Mouse (Mus musculus): ENCODE measurements around the gene Tirap. TPM values are rescaled to one million over a fixed set of nuclear protein-coding genes. Genes with fewer than 3 reads are reported as not detected.
A peak's percentile ranks its signal among the peaks of the same experiment; 100 is the strongest.

Tirap gene
- 10.4 and 13.0 TPM in 2 replicates for polyA plus RNA-seq (2012; rRNA removed)

DNA sequence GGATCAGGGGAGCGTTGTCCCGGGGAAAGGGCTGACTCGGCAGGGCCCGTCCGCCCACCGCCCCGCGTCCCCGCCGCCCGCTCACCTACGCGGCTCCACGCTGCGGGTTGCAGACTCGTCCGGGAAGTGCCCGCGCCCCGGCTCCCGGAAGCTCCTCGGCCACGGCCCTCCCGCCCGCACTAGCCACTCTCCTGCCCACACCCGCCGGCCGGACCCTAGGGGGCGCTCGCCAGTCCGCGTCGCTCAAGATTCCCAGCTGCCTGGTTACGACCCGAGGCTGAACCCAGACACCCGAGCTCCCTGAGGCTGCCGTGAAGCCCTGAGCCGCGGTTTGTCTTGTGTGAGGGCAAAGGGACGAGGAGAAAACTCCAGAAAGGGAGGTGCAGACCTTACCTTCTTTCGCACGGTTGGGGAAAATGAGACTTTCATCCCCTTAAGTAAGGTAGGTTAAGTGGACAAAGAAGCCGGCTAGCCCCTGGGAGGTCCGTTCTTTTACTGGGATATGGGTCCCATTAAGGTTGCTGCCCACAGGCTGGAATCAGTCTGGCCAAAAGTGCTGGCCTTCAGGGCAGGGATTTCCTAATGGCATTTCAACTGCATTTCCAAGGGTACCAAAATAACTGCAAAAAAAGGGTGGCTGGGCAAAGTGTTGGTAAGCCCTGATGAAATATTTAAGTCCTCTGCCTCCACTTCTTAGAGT, at the start of gene Tirap, which contains the start of gene Srpr:
Tirap (minus strand) TSS at position 520 of the 700 bp plus-strand sequence.
Srpr (plus strand) TSS at position 404 of the 700 bp plus-strand sequence.
- peak within 1 kb of the TSS; percentile 96 for H3K4me3 ChIP-seq (ENCODE audit: low read depth, low read length)
- H3K27me3 ChIP-seq (ENCODE audit: control insufficient read depth, insufficient read depth, low read length): no peaks in the 10 kb centered on the region
- H3K27ac ChIP-seq (ENCODE audit: insufficient read depth, low read depth, low read length): peak within 1 kb of the TSS; percentile 62
- under 1% methylated on average over 44 of the region's 44 CpGs for WGBS
- TF ChIP-seq CTCF (IDR thresholded peaks at IDR 0.05; ENCODE audit: extremely low read depth, insufficient read length, insufficient replicate concordance, low read depth, low read length) (peak; percentile 78), POLR2A (IDR thresholded peaks at IDR 0.05; ENCODE audit: low read depth, low read length) (no peak)
- peaks cover 5% of the 10 kb centered on the region for H3K36me3 ChIP-seq (ENCODE audit: control insufficient read depth, insufficient read depth, low read length)
- H3K4me1 ChIP-seq (ENCODE audit: control insufficient read depth, insufficient read depth, insufficient read length, low read length): peaks cover 3% of the 10 kb centered on the region; the same call in 1 of the 2 replicates

DNA sequence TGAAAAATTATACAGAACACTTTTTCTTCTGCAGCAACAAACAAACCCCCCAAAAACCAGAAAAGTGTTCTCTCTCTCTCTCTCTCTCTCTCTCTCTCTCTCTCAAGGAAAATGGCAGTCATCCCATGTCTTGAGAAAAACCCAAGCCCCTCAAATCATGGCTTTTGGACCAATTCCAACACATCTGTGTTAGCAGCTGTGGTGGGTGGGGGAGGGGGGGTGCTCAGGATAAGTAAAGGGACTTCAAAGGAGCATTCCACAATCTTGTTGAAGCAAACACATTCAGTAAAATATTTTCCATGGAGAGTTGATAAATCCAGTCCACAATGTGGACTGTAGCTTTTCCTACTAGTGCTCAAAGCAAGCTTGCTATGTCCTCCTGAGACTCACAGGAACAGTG, 49.4 kb upstream of the Tirap start:
- Histone ChIP-seq H3K4me1 (ENCODE audit: control insufficient read depth, insufficient read depth, insufficient read length, low read length) (no peaks in the 10 kb centered on the region), H3K27ac (ENCODE audit: insufficient read depth, low read depth, low read length) (no peak overlapping the region), H3K27me3 (ENCODE audit: control insufficient read depth, insufficient read depth, low read length) (no peaks in the 10 kb centered on the region), H3K4me3 (ENCODE audit: low read depth, low read length) (no peak overlapping the region), H3K36me3 (ENCODE audit: control insufficient read depth, insufficient read depth, low read length) (peaks cover 3% of the 10 kb centered on the region)
- TF ChIP-seq POLR2A (IDR thresholded peaks at IDR 0.05; ENCODE audit: low read depth, low read length) (no peak), CTCF (IDR thresholded peaks at IDR 0.05; ENCODE audit: extremely low read depth, insufficient read length, insufficient replicate concordance, low read depth, low read length) (no peak)

DNA sequence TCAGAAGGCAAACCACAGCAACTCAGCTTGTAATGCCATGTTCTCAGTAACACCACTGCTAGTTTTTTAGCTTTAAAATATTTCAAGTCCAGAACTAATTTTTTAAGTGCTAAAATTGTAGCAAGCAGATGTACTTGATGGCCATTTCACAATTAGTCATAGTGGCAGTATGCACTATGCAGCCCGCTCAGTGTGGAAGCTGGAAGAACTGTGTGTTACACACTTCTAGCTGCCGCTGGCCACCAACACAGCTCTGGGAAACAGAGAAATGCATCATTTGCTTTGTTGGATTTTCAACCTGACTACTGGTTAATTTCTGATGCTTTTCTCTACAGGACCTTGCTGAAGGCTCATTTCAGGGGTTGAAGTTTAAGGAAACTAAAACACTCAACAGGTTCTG, 47.3 kb upstream of the Tirap start:
- Histone ChIP-seq H3K27me3 (ENCODE audit: control insufficient read depth, insufficient read depth, low read length) (no peaks in the 10 kb centered on the region), H3K4me1 (ENCODE audit: control insufficient read depth, insufficient read depth, insufficient read length, low read length) (no peaks in the 10 kb centered on the region), H3K27ac (ENCODE audit: insufficient read depth, low read depth, low read length) (no peak overlapping the region), H3K4me3 (ENCODE audit: low read depth, low read length) (no peak overlapping the region), H3K36me3 (ENCODE audit: control insufficient read depth, insufficient read depth, low read length) (peaks cover 5% of the 10 kb centered on the region)
- TF ChIP-seq POLR2A (IDR thresholded peaks at IDR 0.05; ENCODE audit: low read depth, low read length): no peak
- TF ChIP-seq CTCF (IDR thresholded peaks at IDR 0.05; ENCODE audit: extremely low read depth, insufficient read length, insufficient replicate concordance, low read depth, low read length): no peak
- WGBS: 98% methylated on average over 2 of the region's 2 CpGs

DNA sequence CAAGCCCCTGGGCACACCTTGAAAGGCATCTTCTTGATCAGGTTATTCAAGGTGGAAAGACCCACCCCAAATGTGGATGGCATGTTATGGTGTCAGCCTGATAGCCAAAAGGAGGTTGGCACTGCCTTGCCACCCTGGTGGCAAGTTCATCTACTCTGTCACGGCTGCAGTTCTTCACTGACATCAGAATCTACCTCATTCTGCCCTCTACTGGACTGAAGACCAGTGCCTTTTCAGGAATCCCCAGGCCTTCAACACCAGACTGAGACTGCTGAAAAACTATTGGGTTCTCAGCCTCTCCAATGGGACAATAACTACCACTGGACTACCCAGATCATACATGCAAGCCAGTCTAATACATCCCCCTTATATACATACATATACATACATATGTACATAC, 39.6 kb upstream of the Tirap start:
- Histone ChIP-seq H3K27me3 (ENCODE audit: control insufficient read depth, insufficient read depth, low read length) (no peaks in the 10 kb centered on the region), H3K36me3 (ENCODE audit: control insufficient read depth, insufficient read depth, low read length) (peaks cover 17% of the 10 kb centered on the region), H3K4me3 (ENCODE audit: low read depth, low read length) (no peak overlapping the region), H3K27ac (ENCODE audit: insufficient read depth, low read depth, low read length) (no peak overlapping the region), H3K4me1 (ENCODE audit: control insufficient read depth, insufficient read depth, insufficient read length, low read length) (no peaks in the 10 kb centered on the region)
- TF ChIP-seq CTCF (IDR thresholded peaks at IDR 0.05; ENCODE audit: extremely low read depth, insufficient read length, insufficient replicate concordance, low read depth, low read length) (no peak), POLR2A (IDR thresholded peaks at IDR 0.05; ENCODE audit: low read depth, low read length) (no peak)
- 64% methylated on average over 1 of the region's 1 CpGs for WGBS

DNA sequence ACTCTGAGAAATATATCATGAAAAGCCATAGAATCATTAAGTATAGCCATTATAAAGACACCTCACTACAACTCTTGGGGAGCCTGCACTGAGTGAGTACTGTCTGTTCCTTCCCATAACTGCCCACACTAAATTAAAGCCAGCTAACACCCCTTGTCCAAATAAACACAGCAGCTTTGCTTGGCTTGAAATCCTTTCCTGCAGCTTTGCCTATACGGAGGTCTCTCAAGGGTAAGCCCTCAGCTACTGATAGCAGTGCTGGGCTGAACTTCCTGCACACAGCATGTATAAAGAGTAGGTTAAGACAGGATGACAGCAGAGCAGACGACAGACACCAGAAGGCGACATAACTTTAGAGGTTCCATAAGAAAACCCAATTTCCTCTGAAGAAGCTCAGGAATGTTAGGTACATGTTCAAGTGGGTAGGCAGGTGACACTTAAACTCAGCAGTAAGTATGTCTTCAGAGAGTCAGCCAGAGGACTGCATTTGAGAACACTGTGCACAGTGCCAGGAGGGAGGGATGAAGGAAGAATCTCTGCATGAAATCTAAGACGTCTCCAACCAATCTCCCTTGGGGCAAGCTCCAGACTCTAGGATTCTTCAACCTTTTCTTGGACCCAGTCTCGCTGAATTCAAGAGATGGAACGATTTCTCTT, 39.0 kb upstream of the Tirap start:
- no peak overlapping the region for H3K27ac ChIP-seq (ENCODE audit: insufficient read depth, low read depth, low read length)
- WGBS: 80% methylated on average over 6 of the region's 6 CpGs
- peaks cover 23% of the 10 kb centered on the region for H3K36me3 ChIP-seq (ENCODE audit: control insufficient read depth, insufficient read depth, low read length)
- H3K27me3 ChIP-seq (ENCODE audit: control insufficient read depth, insufficient read depth, low read length): no peaks in the 10 kb centered on the region
- H3K4me1 ChIP-seq (ENCODE audit: control insufficient read depth, insufficient read depth, insufficient read length, low read length): no peaks in the 10 kb centered on the region
- TF ChIP-seq CTCF (IDR thresholded peaks at IDR 0.05; ENCODE audit: extremely low read depth, insufficient read length, insufficient replicate concordance, low read depth, low read length) (no peak), POLR2A (IDR thresholded peaks at IDR 0.05; ENCODE audit: low read depth, low read length) (no peak)
- H3K4me3 ChIP-seq (ENCODE audit: low read depth, low read length): no peak overlapping the region

DNA sequence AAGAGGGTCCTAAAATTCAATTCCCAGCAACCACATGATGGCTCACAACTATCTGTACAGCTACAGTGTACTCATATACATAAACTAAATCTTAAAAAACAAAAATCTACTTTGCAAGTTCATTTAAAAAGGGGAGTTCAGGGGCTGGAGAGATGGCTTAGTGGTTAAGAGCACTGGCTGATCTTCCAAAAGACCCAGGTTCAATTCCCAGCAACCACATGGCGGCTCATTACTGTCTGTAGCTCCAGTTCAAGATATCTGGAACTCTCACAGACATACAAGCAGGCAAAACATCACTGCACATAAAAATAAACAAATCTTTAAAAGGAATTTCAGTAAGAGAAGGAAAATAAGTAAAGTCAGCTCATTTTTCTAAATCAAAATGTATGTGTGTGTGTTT, 38.3 kb upstream of the Tirap start:
- 94% methylated on average over 1 of the region's 1 CpGs for WGBS
- TF ChIP-seq POLR2A (IDR thresholded peaks at IDR 0.05; ENCODE audit: low read depth, low read length) (no peak), CTCF (IDR thresholded peaks at IDR 0.05; ENCODE audit: extremely low read depth, insufficient read length, insufficient replicate concordance, low read depth, low read length) (no peak)
- H3K27me3 ChIP-seq (ENCODE audit: control insufficient read depth, insufficient read depth, low read length): no peaks in the 10 kb centered on the region
- no peaks in the 10 kb centered on the region for H3K4me1 ChIP-seq (ENCODE audit: control insufficient read depth, insufficient read depth, insufficient read length, low read length)
- H3K4me3 ChIP-seq (ENCODE audit: low read depth, low read length): no peak overlapping the region
- H3K36me3 ChIP-seq (ENCODE audit: control insufficient read depth, insufficient read depth, low read length): peaks cover 26% of the 10 kb centered on the region
- no peak overlapping the region for H3K27ac ChIP-seq (ENCODE audit: insufficient read depth, low read depth, low read length)

DNA sequence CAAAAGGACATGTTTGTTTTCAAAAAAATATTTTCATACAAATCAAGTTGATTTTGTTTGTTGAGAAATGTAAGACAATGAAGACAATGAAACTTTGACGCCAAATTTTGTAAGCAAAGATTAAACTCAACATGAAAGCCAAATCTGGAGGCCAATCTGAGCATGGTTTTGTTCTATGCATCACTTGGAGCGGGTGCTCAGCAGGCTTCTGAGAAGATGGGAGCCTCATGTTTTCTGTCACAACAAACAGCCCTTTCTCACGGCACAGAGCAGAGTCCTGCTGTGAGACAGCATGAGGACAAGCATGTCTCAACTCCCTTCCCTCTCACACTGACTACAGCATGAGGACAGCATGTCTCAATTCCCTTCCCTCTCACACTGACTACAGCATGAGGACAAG, 35.9 kb upstream of the Tirap start:
- TF ChIP-seq POLR2A (IDR thresholded peaks at IDR 0.05; ENCODE audit: low read depth, low read length) (no peak), CTCF (IDR thresholded peaks at IDR 0.05; ENCODE audit: extremely low read depth, insufficient read length, insufficient replicate concordance, low read depth, low read length) (no peak)
- H3K4me3 ChIP-seq (ENCODE audit: low read depth, low read length): no peak overlapping the region
- H3K36me3 ChIP-seq (ENCODE audit: control insufficient read depth, insufficient read depth, low read length): peaks cover 39% of the 10 kb centered on the region
- WGBS: 81% methylated on average over 3 of the region's 3 CpGs
- H3K27me3 ChIP-seq (ENCODE audit: control insufficient read depth, insufficient read depth, low read length): no peaks in the 10 kb centered on the region
- no peak overlapping the region for H3K27ac ChIP-seq (ENCODE audit: insufficient read depth, low read depth, low read length)
- H3K4me1 ChIP-seq (ENCODE audit: control insufficient read depth, insufficient read depth, insufficient read length, low read length): no peaks in the 10 kb centered on the region
